Mouse (Mus musculus) Patski (cell line): Measurements from ENCODE around the gene C1qtnf9. TPM values are rescaled to one million over a fixed set of nuclear protein-coding genes. Genes with fewer than 3 reads are reported as not detected.

Experiments used
- ATAC-seq: fragments of 100-300 bp; one replicate; pipeline ENCODE4 v1.8.0; 2021
- CTCF ChIA-PET: fragments of 350-600 bp; sonication (Branson Sonifier 250); formaldehyde crosslinking; loops from one replicate; lab custom pipeline; 2022; ENCODE audit warnings: inconsistent platforms; lab: Charles Lee
- POLR2A ChIA-PET: fragments of 350-600 bp; sonication (Branson Sonifier 250); formaldehyde crosslinking; loops from one replicate; lab custom pipeline; 2022; ENCODE audit warnings: antibody characterized with exemption, inconsistent platforms; lab: Charles Lee
- DNase-seq: peaks from one replicate; pipeline ENCODE4 v3.0.0-alpha.2; 2011; ENCODE audit warnings: low read depth, low spot score
- H3K27me3 ChIP-seq: fragments of 371-371 bp; one replicate; pipeline ENCODE4 v1.5.1; 2021
- CTCF ChIP-seq: fragments of 100-300 bp; IDR thresholded peaks from one replicate; pipeline ENCODE4 v1.5.1; 2021
- in situ Hi-C: fragments of 300-500 bp; cut with MboI; formaldehyde crosslinking; loops from 3 replicates; pipeline ENCODE4 v1.11.1; 2018; ENCODE audit warnings: low pct_unique_long_range_greater_than_20kb, mixed read lengths
- polyA plus RNA-seq: library from polyadenylated mRNA; unstranded; gene quantifications from one replicate; pipeline ENCODE4 v1.2.3, GENCODE M21; 2021

The C1qtnf9 gene
- polyA plus RNA-seq, 1 experiment from 2014 or later = not detected

- no peak for TF ChIP-seq CTCF
- DNase-seq (no peak), ATAC-seq (no peak)
- ChIA-PET CTCF (interaction anchor here (1.3 kb wide), 1 partner anchor 9 kb away, joined by 3 read pairs; no protein-coding TSS in a partner anchor), POLR2A (no interaction called here)
- no peaks in the 10 kb centered on the region for H3K27me3 ChIP-seq
- in situ Hi-C loops = loop anchor here (5.0 kb wide), 1 partner anchor 262 kb away; no protein-coding TSS in a partner anchor
Measured at GRCm38 (mm10) chr14:60779198-60779597, 11.3 kb downstream of the C1qtnf9 start.

- in situ Hi-C loops = no loop called here
- CTCF ChIA-PET = interaction anchor here (3.4 kb wide), 1 partner anchor 12 kb away, joined by 13 read pairs; no protein-coding TSS in a partner anchor
- no peak for TF ChIP-seq CTCF
Measured at GRCm38 (mm10) chr14:60782121-60782656, 14.3 kb downstream of the C1qtnf9 start.

GRCm38 (mm10) chr14:60783196-60783595 is 15.3 kb downstream of the C1qtnf9 start:
- no peaks in the 10 kb centered on the region for H3K27me3 ChIP-seq
- ChIA-PET POLR2A (no interaction called here), CTCF (interaction anchor here (1.5 to 3.4 kb wide), 2 partner anchors 13 to 45 kb away, joined by 3 to 13 read pairs; no protein-coding TSS in a partner anchor)
- in situ Hi-C loops = no loop called here
- ATAC-seq = no peak
- no peak for DNase-seq
- no peak for TF ChIP-seq CTCF

More at GRCm38 (mm10) chr14:60782121-60782656, 14.3 kb downstream of the C1qtnf9 start:
- POLR2A ChIA-PET = no interaction called here
- ATAC-seq (no peak), DNase-seq (no peak)
- H3K27me3 ChIP-seq = no peaks in the 10 kb centered on the region

GRCm38 (mm10) chr14:60784427-60785315 is 16.7 kb downstream of the C1qtnf9 start, which contains the start of gene Mipep:
Mipep (plus strand) TSS chr14:60784573.
- POLR2A ChIA-PET = no interaction called here
- CTCF ChIA-PET = interaction anchor here (1.0 to 3.4 kb wide), 3 partner anchors 14 to 47 kb away, joined by 3 to 13 read pairs (median 4); no protein-coding TSS in a partner anchor
- peak; percentile 83 for ATAC-seq
- peak; percentile 61 for DNase-seq
- in situ Hi-C loops = no loop called here
- H3K27me3 ChIP-seq = no peaks in the 10 kb centered on the region
- TF ChIP-seq CTCF = peak; percentile 98

- no peak for DNase-seq
- POLR2A ChIA-PET = no interaction called here
- H3K27me3 ChIP-seq = no peaks in the 10 kb centered on the region
- in situ Hi-C loops = loop anchor here (10.0 kb wide), 1 partner anchor 295 kb away; no protein-coding TSS in a partner anchor
- ATAC-seq = no peak
- CTCF ChIA-PET = interaction anchor here (0.6 to 3.3 kb wide), 8 partner anchors 9 to 368 kb away, joined by 3 to 18 read pairs (median 3); no protein-coding TSS in a partner anchor
- peak; percentile 75 for TF ChIP-seq CTCF
Measured at GRCm38 (mm10) chr14:60790103-60790502, 22.2 kb downstream of the C1qtnf9 start.

GRCm38 (mm10) chr14:60796600-60797322 is 28.8 kb downstream of the C1qtnf9 start:
- ChIA-PET CTCF (interaction anchor here (1.0 to 3.2 kb wide), 2 partner anchors 289 to 498 kb away, joined by 3 to 13 read pairs; no protein-coding TSS in a partner anchor), POLR2A (no interaction called here)
- ATAC-seq (no peak), DNase-seq (no peak)
- no peaks in the 10 kb centered on the region for H3K27me3 ChIP-seq
- in situ Hi-C loops = loop anchor here (5.0 to 10.0 kb wide), 3 partner anchors 288 to 501 kb away; no protein-coding TSS in a partner anchor
- no peak for TF ChIP-seq CTCF

- no peaks in the 10 kb centered on the region for H3K27me3 ChIP-seq
- POLR2A ChIA-PET = no interaction called here
- CTCF ChIA-PET = interaction anchor here (1.0 to 3.4 kb wide), 3 partner anchors 8 to 497 kb away, joined by 3 to 18 read pairs (median 13); no protein-coding TSS in a partner anchor
- no peak for TF ChIP-seq CTCF
- in situ Hi-C loops = loop anchor here (5.0 to 10.0 kb wide), 3 partner anchors 287 to 500 kb away; no protein-coding TSS in a partner anchor
- DNase-seq (no peak), ATAC-seq (no peak)
Measured at GRCm38 (mm10) chr14:60797596-60797995, 29.7 kb downstream of the C1qtnf9 start.

- ATAC-seq = no peak
- in situ Hi-C loops = loop anchor here (5.0 to 10.0 kb wide), 3 partner anchors 286 to 499 kb away; no protein-coding TSS in a partner anchor
- ChIA-PET POLR2A (interaction anchor here (0.9 kb wide), 1 partner anchor 19 kb away, joined by 4 read pairs; no protein-coding TSS in a partner anchor), CTCF (interaction anchor here (1.5 to 3.4 kb wide), 4 partner anchors 9 to 496 kb away, joined by 3 to 18 read pairs (median 10); no protein-coding TSS in a partner anchor)
- DNase-seq = no peak
- no peaks in the 10 kb centered on the region for H3K27me3 ChIP-seq
- TF ChIP-seq CTCF = no peak
Measured at GRCm38 (mm10) chr14:60798721-60799120, 30.8 kb downstream of the C1qtnf9 start.
